9 mouse cellular contexts compared by ENCODE assay signal in the genomic region with DNA sequence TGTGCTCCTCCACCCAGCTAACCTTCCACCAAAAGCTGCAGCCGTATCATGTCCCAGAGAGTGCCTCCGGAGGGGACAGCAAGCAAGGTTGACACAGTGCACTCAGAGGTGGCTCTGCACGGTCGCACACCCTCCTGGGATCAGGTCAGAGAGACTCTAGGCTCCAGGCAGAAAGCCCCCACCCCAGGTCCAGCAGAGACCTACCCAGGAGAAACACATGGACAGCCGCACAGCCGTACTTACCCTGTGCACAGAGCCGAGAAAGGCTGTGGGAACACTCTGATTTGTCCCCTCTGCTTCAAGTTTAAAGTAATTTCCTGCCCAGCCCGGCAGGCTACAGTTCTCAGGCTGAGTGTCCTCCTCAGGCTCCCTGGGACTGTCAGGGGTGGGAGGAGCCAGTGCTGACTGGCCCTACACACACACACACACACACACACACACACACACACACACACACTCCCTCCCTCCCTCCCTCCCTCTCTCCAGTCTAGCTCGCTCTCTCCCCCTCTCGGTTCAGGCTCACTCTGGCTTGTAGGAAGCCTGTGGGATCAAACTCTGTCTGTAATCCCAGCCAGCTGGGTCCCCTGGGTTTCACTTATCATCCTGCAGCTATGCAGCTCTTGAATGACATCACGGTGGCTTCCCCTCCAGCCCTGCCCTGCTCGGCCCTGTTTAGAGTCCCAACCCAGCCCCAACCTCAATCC.
DNase-seq lines count a peak whose midpoint lies in the region; ATAC-seq and TF ChIP-seq lines count a peak whose summit lies in the region.
"Had no signal": no experiment of that assay in that cellular context is flagged by ENCODE, and none has a peak within 500 bp of the region (broad histone marks: within the 10 kb centered on the region; RNA-seq: fewer than 3 reads in every experiment).

No protein-coding gene starts in this region.

- H3K9me3 ChIP-seq in heart, embryonic 14.5 days (ENCODE audit: control insufficient read depth, low read length) = no peaks in the 10 kb centered on the region
- no peaks in the 10 kb centered on the region for H3K9me3 ChIP-seq in kidney, embryonic 16.5 days (ENCODE audit: low read length)
- H3K9me3 ChIP-seq in lung, embryonic 14.5 days (ENCODE audit: low read depth, low read length) = no peaks in the 10 kb centered on the region

- peak; percentile 39; the same call in 1 of the 2 replicates for TF ChIP-seq CTCF in embryonic fibroblast, embryonic 13.5 days (IDR thresholded peaks at IDR 0.05; ENCODE audit: borderline replicate concordance, insufficient read depth, low read length)
- TF ChIP-seq CTCF in lung, embryonic 14.5 days (IDR thresholded peaks at IDR 0.05; ENCODE audit: low read depth) = peak; percentile 66

- peak; percentile 84 for ATAC-seq in heart, embryonic 14.5 days (ENCODE audit: insufficient number of reproducible peaks, insufficient read depth, low FRiP score, low read depth)
- peak; percentile 90 for ATAC-seq in kidney, embryonic 16.5 days (ENCODE audit: low FRiP score, low TSS enrichment)
- peak; percentile 89 for ATAC-seq in lung, embryonic 14.5 days (ENCODE audit: insufficient read depth)

- H3K27ac ChIP-seq in embryonic fibroblast, embryonic 13.5 days (ENCODE audit: insufficient read depth, low read length) = peak overlapping the region; percentile 85
- H3K27ac ChIP-seq in heart, embryonic 14.5 days (replicated peaks in 1 of 2; ENCODE audit: control insufficient read depth in 1 of 2, insufficient read depth in 1 of 2, low read depth in 2 of 2, low read length in 2 of 2) = peak overlapping the region; percentile 99
- peak overlapping the region; percentile 93 for H3K27ac ChIP-seq in kidney, embryonic 16.5 days (ENCODE audit: low read length)
- H3K27ac ChIP-seq in lung, embryonic 14.5 days (ENCODE audit: low read depth) = peak overlapping the region; percentile 97
- H3K27ac ChIP-seq: macrophage had no signal

- peak overlapping the region; percentile 7; the same call in 1 of the 2 replicates for H3K4me3 ChIP-seq in embryonic fibroblast, embryonic 13.5 days (ENCODE audit: insufficient read depth, low read length)
- peak overlapping the region; percentile 60 to 65 for H3K4me3 ChIP-seq in heart, embryonic 14.5 days (ENCODE audit: control insufficient read depth in 1 of 2, insufficient read depth in 1 of 2, low read depth in 1 of 2, low read length in 2 of 2)
- peak overlapping the region; percentile 32 for H3K4me3 ChIP-seq in kidney, embryonic 16.5 days (ENCODE audit: low read length)
- H3K4me3 ChIP-seq in lung, embryonic 14.5 days (ENCODE audit: low read depth, low read length) = peak overlapping the region; percentile 33

- H3K4me2 ChIP-seq in heart, embryonic 14.5 days (ENCODE audit: low read length) = peak overlapping the region; percentile 82
- peak overlapping the region; percentile 53 for H3K4me2 ChIP-seq in kidney, embryonic 16.5 days (replicated peaks; ENCODE audit: low read depth, low read length)
- peak overlapping the region; percentile 61 for H3K4me2 ChIP-seq in lung, embryonic 14.5 days

- 2% methylated on average over 12 of the region's 12 CpGs for WGBS in heart, embryonic 14.5 days
- WGBS in kidney, embryonic 16.5 days = 3% methylated on average over 10 of the region's 12 CpGs
- 5% methylated on average over 12 of the region's 12 CpGs for WGBS in lung, embryonic 14.5 days

- no peaks in the 10 kb centered on the region for H3K27me3 ChIP-seq in heart, embryonic 14.5 days (ENCODE audit: control insufficient read depth, insufficient read depth, low read length)
- no peaks in the 10 kb centered on the region for H3K27me3 ChIP-seq in kidney, embryonic 16.5 days (ENCODE audit: insufficient read depth, low read length)
- no peaks in the 10 kb centered on the region for H3K27me3 ChIP-seq in lung, embryonic 14.5 days (ENCODE audit: insufficient read depth, low read length)

- peak; percentile 37 for DNase-seq in right cerebral cortex, postnatal 4 days
- DNase-seq in right cerebral cortex, postnatal 36 days (ENCODE audit: low spot score in 2 of 2) = no peak
- peak; percentile 89 for DNase-seq in lung, embryonic 14.5 days
- peak; percentile 56 for DNase-seq in ovary, postnatal 10 days (ENCODE audit: low spot score)
- DNase-seq in cerebellum, adult 11 months = no peak

- H3K9ac ChIP-seq in heart, embryonic 14.5 days (ENCODE audit: low read length) = peak overlapping the region; percentile 92
- peak overlapping the region; percentile 64 for H3K9ac ChIP-seq in kidney, embryonic 16.5 days (replicated peaks; ENCODE audit: low read length)
- H3K9ac ChIP-seq in lung, embryonic 14.5 days = peak overlapping the region; percentile 50

- peak; percentile 35 for TF ChIP-seq POLR2A in embryonic fibroblast, embryonic 13.5 days (IDR thresholded peaks at IDR 0.05; ENCODE audit: low read depth, low read length)

- peaks cover 21% of the 10 kb centered on the region for H3K4me1 ChIP-seq in embryonic fibroblast, embryonic 13.5 days (ENCODE audit: control insufficient read depth, insufficient read depth, low read length)
- peaks cover 77 to 94% of the 10 kb centered on the region in 2 experiments for H3K4me1 ChIP-seq in heart, embryonic 14.5 days (ENCODE audit: control insufficient read depth in 2 of 2, insufficient read depth in 2 of 2, low read length in 2 of 2)
- peaks cover 51% of the 10 kb centered on the region for H3K4me1 ChIP-seq in kidney, embryonic 16.5 days (ENCODE audit: insufficient read depth, low read length)
- H3K4me1 ChIP-seq in lung, embryonic 14.5 days (ENCODE audit: insufficient read depth) = peaks cover 42% of the 10 kb centered on the region

- peaks cover 37% of the 10 kb centered on the region for H3K36me3 ChIP-seq in heart, embryonic 14.5 days (ENCODE audit: control insufficient read depth, insufficient read depth, low read length)
- no peaks in the 10 kb centered on the region for H3K36me3 ChIP-seq in kidney, embryonic 16.5 days (ENCODE audit: insufficient read depth, low read length)
- H3K36me3 ChIP-seq in lung, embryonic 14.5 days (ENCODE audit: insufficient read depth) = peaks cover 25% of the 10 kb centered on the region; the same call in 1 of the 2 replicates

Comparison
In these comparisons a context has a peak if more than half of its experiments do, and no peak if none do; other contexts are left out.
1. DNase-seq: peak in right cerebral cortex, postnatal 4 days (single experiment), lung, embryonic 14.5 days (single experiment) and ovary, postnatal 10 days (single experiment); none in right cerebral cortex, postnatal 36 days (0 of 2) and cerebellum, adult 11 months (single experiment).
2. H3K4me3 ChIP-seq: peak in every context shown above with its lines; median percentile 62 in heart, embryonic 14.5 days; 33 in lung, embryonic 14.5 days; 32 in kidney, embryonic 16.5 days; 7 in embryonic fibroblast, embryonic 13.5 days.
3. Peak in every context shown above with its lines, with median percentiles within 50 percentile points of each other: H3K27ac ChIP-seq, ATAC-seq, H3K4me2 ChIP-seq and H3K9ac ChIP-seq.